Mouse (Mus musculus) heart, adult 18-20 months (tissue): ENCODE results near the gene Gpr155. TPM values are rescaled to one million over a fixed set of nuclear protein-coding genes. Genes with fewer than 3 reads are reported as not detected.
A peak's percentile ranks its signal among the peaks of the same experiment; 100 is the strongest.

Experiments used
- DNase-seq, 2 experiments: peaks; one replicate each; pipeline ENCODE4 v3.0.0; 2021 to 2022; ENCODE audit warnings: mixed read lengths in 1 of 2
- long read RNA-seq, 2 experiments: library from polyadenylated mRNA; stranded (forward); transcript quantifications; one replicate each; pipeline ENCODE4 v2.0.0; 2021
- total RNA-seq, 2 experiments: library from RNA; stranded (reverse); gene quantifications; 2 replicates each; pipeline ENCODE4 v1.2.3; 2021

Gene Gpr155
- total RNA-seq, result 10 to 100 TPM; 10.3 to 13.4 TPM
- long read RNA-seq, experiment 1, full-length matches to known transcripts, result 2 of 17 reads
- long read RNA-seq, experiment 1, partial matches to known transcripts, result 0 of 17 reads
- long read RNA-seq, experiment 1, other reads (novel, unspliced or antisense), result 15 of 17 reads
- long read RNA-seq, experiment 2, full-length matches to known transcripts, result 2 of 10 reads
- long read RNA-seq, experiment 2, partial matches to known transcripts, result 0 of 10 reads
- long read RNA-seq, experiment 2, other reads (novel, unspliced or antisense), result 8 of 10 reads

GRCm38 (mm10) chr2:73386356-73387046 is at the start of gene Gpr155:
Gene Gpr155 (minus strand): TSS chr2:73386572.
- DNase-seq, result peak; percentile 100

DNA sequence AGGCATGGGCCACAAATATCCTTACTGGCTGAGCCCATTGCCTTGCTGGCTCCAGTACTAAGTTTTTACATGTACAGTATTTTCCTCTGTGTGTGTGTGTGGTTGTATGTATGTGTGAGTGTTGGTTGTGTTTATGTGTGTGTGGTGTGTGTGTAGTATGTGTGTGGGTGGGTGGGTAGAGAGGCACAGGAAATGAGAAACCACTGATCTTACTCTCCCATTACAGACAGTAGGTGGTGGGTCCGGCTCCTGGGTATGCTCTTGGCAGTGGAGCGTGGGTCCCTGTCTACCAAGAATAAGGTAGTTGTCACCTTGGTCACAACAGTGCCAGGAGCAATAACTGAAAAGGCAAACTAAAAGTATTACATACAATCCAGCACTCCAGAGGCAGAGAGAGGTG is 49.5 kb upstream of the Gpr155 start:
- DNase-seq, result no peak

DNA sequence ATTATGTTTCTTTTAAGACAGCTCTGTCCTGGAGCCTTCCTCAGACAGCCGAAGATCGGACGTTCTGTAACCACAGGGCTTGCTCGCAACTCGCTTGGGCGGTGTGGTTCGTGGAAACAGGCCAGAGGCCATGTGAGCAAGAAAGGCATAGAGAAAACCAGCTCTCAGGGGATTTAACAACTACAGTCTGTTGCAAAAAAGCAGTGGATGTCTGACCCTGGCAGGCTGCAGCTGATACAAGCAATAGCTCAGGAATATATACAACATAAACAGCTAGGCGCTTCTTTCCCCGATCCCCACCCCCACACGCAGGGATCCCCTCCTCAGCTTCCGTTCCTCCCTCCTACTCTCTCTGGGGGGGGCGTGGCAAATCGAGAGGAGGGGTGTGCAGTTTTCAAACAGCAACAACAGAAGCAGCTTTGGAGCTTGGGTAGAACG is 45.6 kb upstream of the Gpr155 start:
- DNase-seq, result peak in 1 of 2 experiments; percentile 39

DNA sequence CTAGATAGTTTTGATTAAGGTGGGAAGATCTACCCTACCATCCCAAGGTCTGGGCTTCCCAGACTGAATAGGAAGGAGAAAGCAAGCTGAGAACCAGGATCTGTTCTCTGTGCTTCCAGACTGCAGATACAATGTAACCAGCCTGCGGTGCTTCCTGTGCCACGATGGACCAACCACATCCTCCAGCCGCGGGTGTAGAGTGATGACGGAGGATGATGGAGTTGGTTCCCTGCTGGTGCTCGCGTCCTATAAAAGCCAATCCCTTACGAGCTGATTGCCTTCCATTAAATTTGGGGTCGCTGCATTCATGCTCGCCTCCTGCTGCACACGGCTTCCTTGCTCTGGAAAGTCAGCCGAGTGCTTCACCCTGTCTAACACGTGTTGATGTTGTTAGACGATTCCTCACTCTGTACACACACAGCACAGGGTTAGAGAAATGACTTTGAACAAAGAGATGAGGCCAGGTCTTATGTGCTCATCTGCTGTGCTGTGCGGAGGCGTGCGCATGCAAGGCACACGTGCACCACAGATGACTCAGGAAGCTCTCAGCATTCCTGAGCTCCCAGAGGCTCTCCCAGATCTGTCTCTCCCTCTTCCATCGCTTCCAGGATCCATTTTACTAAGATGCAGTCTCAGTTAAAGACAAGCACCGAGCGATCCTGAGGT is 42.6 kb upstream of the Gpr155 start:
- peak in 1 of 2 experiments; percentile 39 for DNase-seq

GRCm38 (mm10) chr2:73427293-73427692 is 40.9 kb upstream of the Gpr155 start:
- peak; percentile 39 to 43 for DNase-seq

DNA sequence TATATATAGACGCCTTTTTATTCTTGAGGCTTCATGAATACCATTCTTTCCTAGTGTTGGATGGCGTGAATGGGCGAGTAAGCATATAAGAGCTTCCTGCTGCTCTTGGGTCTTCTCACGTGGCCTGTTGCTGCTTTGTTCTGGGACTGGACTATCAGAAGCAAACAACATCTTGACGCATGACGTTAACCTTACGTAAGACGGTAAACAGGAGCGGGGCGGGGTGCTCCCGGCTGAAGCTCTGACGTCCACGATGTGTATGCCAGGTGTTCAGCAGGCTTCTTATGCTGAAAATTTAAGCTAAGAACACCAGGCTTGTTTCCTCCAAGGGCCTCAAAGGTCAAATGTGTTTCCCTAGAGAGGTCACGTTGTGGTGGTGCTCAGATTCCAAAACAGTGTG is 39.5 kb upstream of the Gpr155 start:
- no peak for DNase-seq

GRCm38 (mm10) chr2:73419730-73420129 is 33.4 kb upstream of the Gpr155 start:
- no peak for DNase-seq

GRCm38 (mm10) chr2:73419285-73419684 is 32.9 kb upstream of the Gpr155 start:
- peak; percentile 15 to 53 for DNase-seq

DNA sequence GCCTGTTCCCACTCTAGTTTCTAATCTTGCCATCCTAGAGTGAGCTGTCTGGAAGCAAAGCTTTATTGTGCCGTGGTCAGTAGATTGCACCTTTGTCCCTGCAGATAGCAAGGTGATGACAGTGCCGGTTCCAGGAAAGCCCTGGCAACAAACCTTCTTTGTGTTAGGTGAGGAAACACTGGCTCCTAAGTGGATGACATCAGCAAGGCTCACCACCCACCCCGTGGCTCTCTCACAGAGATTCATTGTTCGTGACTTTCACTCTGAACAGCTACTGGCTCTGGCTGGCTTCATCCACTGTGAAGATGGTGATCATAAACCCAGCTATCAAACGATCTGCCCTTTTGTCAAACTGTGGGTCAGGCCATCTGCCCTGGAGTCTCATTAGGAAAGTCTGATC is 29.5 kb upstream of the Gpr155 start:
- no peak for DNase-seq

- no peak for DNase-seq
These were observed 23.7 kb upstream of the Gpr155 start for GRCm38 (mm10) chr2:73410076-73410475.

DNA sequence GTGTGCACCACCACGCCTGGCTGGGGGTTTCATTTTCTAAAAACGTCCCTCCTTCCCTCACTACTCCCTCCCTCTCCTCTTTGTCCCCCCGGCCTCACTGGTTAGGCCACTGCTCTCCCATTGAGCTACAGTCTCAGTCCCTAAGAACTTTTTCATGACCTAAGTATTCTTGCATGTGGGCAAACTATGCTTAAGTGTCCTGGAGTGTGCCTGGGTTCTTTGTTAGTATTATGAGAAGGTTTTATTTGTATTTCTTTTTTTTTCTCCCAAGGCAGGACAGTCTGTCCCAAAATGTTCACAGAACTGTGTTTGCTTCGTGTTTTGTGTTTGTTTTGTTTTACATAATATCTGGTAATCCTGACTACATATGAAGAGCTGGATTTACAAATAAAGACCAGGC is 21.3 kb upstream of the Gpr155 start:
- DNase-seq, result no peak

DNA sequence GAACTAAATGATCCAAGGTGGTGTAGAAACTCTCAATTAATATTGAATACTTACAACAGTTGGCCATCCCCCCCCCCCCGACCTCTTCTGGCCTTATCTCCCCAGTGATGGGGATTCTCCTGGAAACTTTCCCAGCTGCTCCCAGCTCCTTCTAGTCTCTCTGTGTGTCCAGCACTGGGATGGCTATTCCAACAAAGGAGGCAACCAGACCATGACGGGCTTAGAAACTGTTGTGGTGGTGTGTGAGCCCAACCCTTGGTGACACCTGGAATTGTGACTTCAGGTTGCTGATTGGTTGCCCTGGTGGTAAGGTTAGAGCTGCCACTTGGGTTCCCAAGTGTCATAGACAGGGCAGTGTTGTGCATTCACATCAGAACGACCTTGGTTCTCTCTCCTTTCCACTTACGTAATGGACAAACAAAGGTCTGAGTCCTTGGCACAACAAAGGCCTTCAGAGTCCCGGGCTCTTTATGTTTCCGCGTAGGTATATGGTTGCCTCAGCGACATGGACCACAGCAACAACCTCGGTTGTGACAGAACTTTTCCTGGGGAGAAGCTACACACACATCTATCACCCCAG is 20.1 kb upstream of the Gpr155 start:
- DNase-seq, result no peak

DNA sequence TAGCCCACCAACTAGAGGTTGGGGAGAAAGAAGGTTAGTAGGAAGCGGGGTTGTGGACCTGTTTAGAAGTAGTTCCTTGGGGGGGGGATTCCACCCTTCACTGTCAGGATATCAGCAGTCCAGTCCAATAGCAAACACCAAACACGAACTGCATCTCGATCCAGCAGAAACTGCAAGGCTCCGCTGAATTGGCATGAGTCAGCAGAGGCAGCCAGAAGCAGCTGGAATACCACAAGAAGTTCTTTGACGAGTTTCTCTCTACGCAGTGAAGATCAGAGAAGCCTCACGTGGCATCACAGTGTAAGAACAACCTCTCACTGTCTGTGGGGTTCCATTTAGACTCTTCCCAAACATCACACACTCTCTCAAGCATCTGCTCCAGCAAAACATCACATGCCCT is 18.6 kb upstream of the Gpr155 start:
- no peak for DNase-seq

DNA sequence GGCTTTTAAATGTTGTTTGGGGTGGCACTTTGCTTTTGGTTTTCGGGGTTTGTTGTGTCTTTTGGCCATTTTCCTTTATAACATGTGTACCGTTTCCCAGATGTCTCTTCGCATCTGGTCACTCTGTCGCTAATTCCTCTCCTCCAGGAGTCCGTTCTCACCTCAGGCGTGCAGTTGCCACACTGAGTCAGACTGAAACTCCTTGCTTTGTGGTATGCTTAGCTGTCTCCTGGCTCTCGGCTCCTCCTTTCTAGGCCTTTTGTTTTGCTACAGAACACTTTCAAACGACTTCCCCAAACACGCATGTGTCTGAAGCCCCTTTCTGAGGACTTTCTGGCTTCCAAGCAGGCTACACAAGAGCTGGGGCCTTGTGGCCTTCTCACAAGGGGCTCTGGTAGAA is 18.1 kb upstream of the Gpr155 start:
- DNase-seq, result no peak

DNA sequence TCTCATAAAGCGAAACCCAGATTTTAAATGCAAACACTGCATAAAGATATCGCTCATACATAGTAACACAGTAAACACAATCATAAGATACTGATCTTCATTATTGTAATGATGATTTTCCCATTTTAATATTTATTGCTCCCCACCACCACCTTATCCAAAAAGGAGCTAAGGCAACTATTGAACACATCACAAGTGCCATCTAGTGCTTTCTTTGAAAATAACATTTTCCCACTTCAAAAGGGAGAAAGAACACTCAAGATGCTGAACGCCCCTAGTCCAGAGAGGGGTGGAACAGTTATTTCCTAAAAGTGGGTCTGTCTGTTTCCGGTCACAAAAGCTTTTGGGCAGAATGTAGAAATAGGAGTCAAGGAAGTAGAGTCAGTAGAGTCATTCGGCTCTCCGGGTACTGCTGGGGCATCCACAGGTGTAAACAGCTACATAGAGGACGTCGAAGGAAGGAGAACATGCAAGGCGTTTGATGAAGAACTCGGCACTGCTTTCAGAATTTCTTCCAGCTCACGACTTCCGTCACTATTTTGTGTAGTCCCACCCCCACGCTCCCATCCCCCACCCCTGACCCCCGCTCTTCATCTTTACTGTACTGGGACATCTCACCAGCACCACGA is 17.1 kb upstream of the Gpr155 start:
- DNase-seq, result no peak

GRCm38 (mm10) chr2:73401689-73402088 is 15.3 kb upstream of the Gpr155 start:
- no peak for DNase-seq

- no peak for DNase-seq
These were observed 11.1 kb upstream of the Gpr155 start for GRCm38 (mm10) chr2:73397476-73397875.

DNA sequence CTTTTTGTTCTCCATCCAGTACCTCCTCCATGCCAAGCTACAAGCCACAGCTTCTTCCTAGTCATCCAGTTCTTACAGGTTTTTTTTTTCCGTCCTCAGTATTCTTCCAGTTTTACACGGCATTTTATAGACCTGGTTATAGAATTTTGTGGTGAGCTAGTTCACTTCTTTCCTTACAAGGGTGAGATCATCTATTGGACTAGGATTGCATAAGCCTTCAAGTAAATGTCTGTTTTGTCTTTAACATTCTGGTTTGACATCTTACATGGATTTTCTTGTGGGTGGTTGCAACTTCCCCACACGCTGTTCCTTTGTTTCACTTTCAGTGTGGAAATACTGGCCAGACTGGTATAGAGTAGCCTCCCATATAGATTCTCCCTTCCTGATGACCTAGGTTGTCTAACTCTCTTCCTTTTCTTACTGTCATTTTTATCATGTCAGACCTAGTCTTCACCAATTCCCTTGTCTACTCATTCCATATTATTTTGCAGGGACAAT is 10.5 kb upstream of the Gpr155 start:
- DNase-seq, result no peak

GRCm38 (mm10) chr2:73395516-73395915 is 9.1 kb upstream of the Gpr155 start:
- no peak for DNase-seq

DNA sequence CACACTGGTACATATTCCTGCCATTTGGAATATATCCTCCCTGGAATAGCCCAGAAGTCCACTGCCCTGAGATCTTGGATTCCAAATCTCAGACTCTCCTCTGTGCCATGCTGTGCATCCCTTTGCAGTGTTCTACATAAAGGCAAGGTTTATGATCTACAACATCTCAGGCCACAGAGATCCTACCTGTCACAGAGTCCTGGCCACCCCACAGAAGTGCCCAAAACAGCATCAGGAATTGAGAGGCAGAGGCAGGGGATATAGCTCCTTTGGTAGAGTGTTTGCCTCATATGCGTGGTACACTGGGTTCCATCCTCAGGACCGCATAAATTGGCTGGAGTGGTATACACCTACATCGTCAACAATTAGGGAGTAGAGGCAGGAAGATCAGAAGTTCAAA is 8.1 kb upstream of the Gpr155 start:
- DNase-seq, result no peak

GRCm38 (mm10) chr2:73392772-73393171 is 6.4 kb upstream of the Gpr155 start:
- no peak for DNase-seq

GRCm38 (mm10) chr2:73389951-73390350 is 3.6 kb upstream of the Gpr155 start:
- no peak for DNase-seq
